ENCODE assay signal across 10 mouse cellular contexts in genomic region chr17:71288145-71288758, GRCm38 (mm10). TPM values are rescaled to one million over a fixed set of nuclear protein-coding genes. Genes with fewer than 3 reads are reported as not detected.
DNase-seq lines count a peak whose midpoint lies in the region; ATAC-seq and TF ChIP-seq lines count a peak whose summit lies in the region.
"Had no signal": no experiment of that assay in that cellular context is flagged by ENCODE, and none has a peak within 500 bp of the region (broad histone marks: within the 10 kb centered on the region; RNA-seq: fewer than 3 reads in every experiment).

No protein-coding gene starts in this region.

- WGBS in lung, postnatal 0 days: 71% methylated on average over 11 of the region's 11 CpGs
- 64% methylated on average over 11 of the region's 11 CpGs for WGBS in lung, adult 2 months
- 91% methylated on average over 11 of the region's 11 CpGs for WGBS in forebrain, embryonic 13.5 days

- no peak for ATAC-seq in lung, postnatal 0 days
- ATAC-seq in megakaryocyte, adult 5-6 weeks (ENCODE audit: poor library complexity, severe bottlenecking): peak; percentile 86
- ATAC-seq in forebrain, embryonic 13.5 days: no peak
- no peak for ATAC-seq in activated CD4-positive, CD25-positive, alpha-beta regulatory T cell, adult 4 months

- no peaks in the 10 kb centered on the region for H3K9me3 ChIP-seq in lung, postnatal 0 days (ENCODE audit: low read length)
- H3K9me3 ChIP-seq in forebrain, embryonic 13.5 days (replicated peaks): no peaks in the 10 kb centered on the region
- H3K9me3 ChIP-seq: heart, embryonic 15.5 days had no signal

- H3K36me3 ChIP-seq in lung, postnatal 0 days (ENCODE audit: insufficient read depth, low read length): no peaks in the 10 kb centered on the region
- H3K36me3 ChIP-seq in forebrain, embryonic 13.5 days (ENCODE audit: poor library complexity, severe bottlenecking): no peaks in the 10 kb centered on the region
- H3K36me3 ChIP-seq: heart, embryonic 15.5 days had no signal

- no peak overlapping the region for H3K27ac ChIP-seq in lung, postnatal 0 days (ENCODE audit: low read length)
- H3K27ac ChIP-seq in forebrain, embryonic 13.5 days: no peak overlapping the region
- H3K27ac ChIP-seq: heart, embryonic 15.5 days had no signal

- no peak overlapping the region for H3K4me3 ChIP-seq in lung, postnatal 0 days (ENCODE audit: low read depth, low read length)
- no peak overlapping the region for H3K4me3 ChIP-seq in lung, adult 2 months (replicated peaks; ENCODE audit: extremely low read depth, low read depth, low read length)
- H3K4me3 ChIP-seq in forebrain, embryonic 13.5 days: no peak overlapping the region
- H3K4me3 ChIP-seq: heart, embryonic 15.5 days had no signal

- no peak for TF ChIP-seq EP300 in lung, postnatal 0 days (IDR thresholded peaks at IDR 0.05)

- H3K4me2 ChIP-seq in lung, postnatal 0 days (replicated peaks; ENCODE audit: low read depth, low read length): no peak overlapping the region
- no peak overlapping the region for H3K4me2 ChIP-seq in forebrain, embryonic 13.5 days
- H3K4me2 ChIP-seq: heart, embryonic 15.5 days had no signal

- no peak overlapping the region for H3K9ac ChIP-seq in lung, postnatal 0 days (replicated peaks; ENCODE audit: low read depth)
- H3K9ac ChIP-seq in forebrain, embryonic 13.5 days: no peak overlapping the region
- H3K9ac ChIP-seq: heart, embryonic 15.5 days had no signal

- H3K4me1 ChIP-seq in lung, postnatal 0 days (ENCODE audit: insufficient read depth, low read depth, low read length): peaks cover 11% of the 10 kb centered on the region; the same call in 1 of the 2 replicates
- H3K4me1 ChIP-seq in lung, adult 2 months (ENCODE audit: control insufficient read depth, insufficient read depth, low read length): peaks cover 2% of the 10 kb centered on the region; the same call in 1 of the 2 replicates
- no peaks in the 10 kb centered on the region for H3K4me1 ChIP-seq in forebrain, embryonic 13.5 days

- peak; percentile 65 for DNase-seq in lung, postnatal 0 days (ENCODE audit: low spot score)
- DNase-seq in lung, adult 2 months: no peak
- peak; percentile 26 for DNase-seq in induced T-regulatory cell, adult 2 months (ENCODE audit: low read depth)
- no peak for DNase-seq in layer of hippocampus, postnatal 36 days
- no peak for DNase-seq in urinary bladder, postnatal 36 days (ENCODE audit: low spot score in 2 of 2)
- DNase-seq: thymus, adult 18-20 months had no signal

- TF ChIP-seq CTCF in lung, postnatal 0 days (IDR thresholded peaks at IDR 0.05): no peak
- no peak for TF ChIP-seq CTCF in lung, adult 2 months (IDR thresholded peaks at IDR 0.05; ENCODE audit: insufficient read depth, low read length)

- TF ChIP-seq POLR2A in lung, adult 2 months (IDR thresholded peaks at IDR 0.05; ENCODE audit: borderline replicate concordance, extremely low read depth, low read depth, low read length): no peak

- H3K27me3 ChIP-seq in lung, postnatal 0 days (replicated peaks; ENCODE audit: insufficient read depth, low read length): no peaks in the 10 kb centered on the region
- no peaks in the 10 kb centered on the region for H3K27me3 ChIP-seq in forebrain, embryonic 13.5 days
- H3K27me3 ChIP-seq: heart, embryonic 15.5 days had no signal

RNA-seq across cellular contexts. Expression of gene Emilin2, which starts 23.5 kb away (rescaled TPM):
- 4.3 and 5.0 TPM in 2 replicates for polyA plus RNA-seq in lung, postnatal 0 days (2015; fragmentation: Nextera tagmentation; extraction: Ambion mirVana)
- polyA plus RNA-seq in lung, adult 2 months (2012; rRNA removed): 17.3 and 18.7 TPM in 2 replicates
- total RNA-seq in megakaryocyte, adult 5-6 weeks (2015): 152 and 159 TPM in 2 replicates
- 244 and 250 TPM in 2 replicates for total RNA-seq in megakaryocyte, adult 5-6 weeks (2017)
- total RNA-seq in layer of hippocampus, postnatal 36 days (2021): 1 to 10 TPM; 1.7 to 4.4 TPM
- polyA plus RNA-seq in forebrain, embryonic 13.5 days (2015; fragmentation: Nextera tagmentation; extraction: Ambion mirVana): 1.5 and 2.5 TPM in 2 replicates
- under 1 TPM in 1 of 2 experiments, not detected in 1; 0.11 TPM for polyA plus RNA-seq in activated CD4-positive, CD25-positive, alpha-beta regulatory T cell, adult 4 months (2017; shearing (Covaris generic))

Comparison
In these comparisons a context has a peak if more than half of its experiments do, and no peak if none do; other contexts are left out.
1. DNase-seq: peak in lung, postnatal 0 days (single experiment) and induced T-regulatory cell, adult 2 months (single experiment); none in lung, adult 2 months (single experiment), layer of hippocampus, postnatal 36 days (0 of 2) and urinary bladder, postnatal 36 days (0 of 2).